Mouse (Mus musculus) forebrain, embryonic 12.5 days (tissue): Measurements from ENCODE around the gene Nmt1. TPM values are rescaled to one million over a fixed set of nuclear protein-coding genes. Genes with fewer than 3 reads are reported as not detected.
A peak's percentile ranks its signal among the peaks of the same experiment; 100 is the strongest.

ENCODE experiments used
- ATAC-seq: fragments of 200-750 bp; cut with Nextera tagmentation; 2 replicates; pipeline ENCODE4 v1.8.0; 2017; ENCODE audit warnings: moderate TSS enrichment; ENCODE audit not compliant: low FRiP score
- H3K27ac ChIP-seq: fragments of 300-500 bp; sonication (generic); 2 replicates; pipeline ENCODE4 v1.5.1; 2016; ENCODE audit warnings: mild to moderate bottlenecking
- H3K27me3 ChIP-seq: fragments of 300-500 bp; sonication (generic); 2 replicates; pipeline ENCODE4 v1.6.1; 2016; ENCODE audit warnings: mild to moderate bottlenecking
- H3K36me3 ChIP-seq: fragments of 300-500 bp; sonication (generic); replicated peaks from 2 replicates; pipeline ENCODE4 v1.6.1; 2016; ENCODE audit warnings: mild to moderate bottlenecking
- H3K4me1 ChIP-seq: fragments of 300-500 bp; sonication (generic); 2 replicates; pipeline ENCODE4 v1.6.1; 2016
- H3K4me2 ChIP-seq: fragments of 300-500 bp; sonication (generic); 2 replicates; pipeline ENCODE4 v1.6.1; 2016; ENCODE audit warnings: mild to moderate bottlenecking, moderate library complexity
- H3K4me3 ChIP-seq: fragments of 300-500 bp; sonication (generic); replicated peaks from 2 replicates; pipeline ENCODE4 v1.5.1; 2016; ENCODE audit warnings: mild to moderate bottlenecking
- H3K9ac ChIP-seq: fragments of 300-500 bp; sonication (generic); 2 replicates; pipeline ENCODE4 v1.6.1; 2016; ENCODE audit warnings: mild to moderate bottlenecking
- H3K9me3 ChIP-seq: fragments of 300-500 bp; sonication (generic); 2 replicates; pipeline ENCODE4 v1.6.1; 2016
- WGBS: fragments of 180-500 bp; shearing (Covaris S2); methylation state at CpG from one replicate; pipeline ENCODE4 v1.1.7; 2016; 5-methylcytosine and 5-hydroxymethylcytosine counted together
- polyA plus RNA-seq: library from polyadenylated mRNA; unstranded; fragments of >200 nt; fragmentation: Nextera tagmentation; extraction: Ambion mirVana; gene quantifications from 2 replicates; pipeline ENCODE4 v1.2.1, GENCODE M21; 2016

The Nmt1 gene
- polyA plus RNA-seq, 1 experiment from 2014 or later: 56.2 TPM

DNA sequence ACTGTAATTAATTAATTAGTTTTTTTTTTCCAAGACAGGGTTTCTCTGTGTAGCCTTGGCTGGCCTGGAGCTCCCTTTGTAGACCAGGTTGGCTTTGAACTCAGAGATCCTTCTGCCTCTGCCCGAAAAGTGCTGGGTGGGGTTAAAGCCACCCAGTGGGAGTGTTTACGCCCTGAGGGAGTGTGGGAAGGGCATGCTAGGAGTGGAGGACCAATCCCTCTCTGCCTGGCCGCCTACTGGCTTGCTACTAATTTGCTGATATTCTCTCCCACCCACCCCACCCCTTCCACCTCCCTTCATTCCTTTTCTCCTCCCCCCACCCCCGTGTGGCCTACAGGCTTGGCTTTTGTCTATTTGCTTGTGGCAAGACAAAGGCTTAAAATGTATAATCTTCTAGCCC lies 78.4 kb downstream of the Nmt1 start:
- Histone ChIP-seq H3K27me3 (peaks cover 47% of the 10 kb centered on the region), H3K4me2 (no peak overlapping the region), H3K36me3 (no peaks in the 10 kb centered on the region), H3K9me3 (no peaks in the 10 kb centered on the region), H3K9ac (no peak overlapping the region), H3K4me1 (peaks cover 20% of the 10 kb centered on the region), H3K4me3 (no peak overlapping the region), H3K27ac (no peak overlapping the region)
- ATAC-seq: no peak
- WGBS: 56% methylated on average over 4 of the region's 4 CpGs

DNA sequence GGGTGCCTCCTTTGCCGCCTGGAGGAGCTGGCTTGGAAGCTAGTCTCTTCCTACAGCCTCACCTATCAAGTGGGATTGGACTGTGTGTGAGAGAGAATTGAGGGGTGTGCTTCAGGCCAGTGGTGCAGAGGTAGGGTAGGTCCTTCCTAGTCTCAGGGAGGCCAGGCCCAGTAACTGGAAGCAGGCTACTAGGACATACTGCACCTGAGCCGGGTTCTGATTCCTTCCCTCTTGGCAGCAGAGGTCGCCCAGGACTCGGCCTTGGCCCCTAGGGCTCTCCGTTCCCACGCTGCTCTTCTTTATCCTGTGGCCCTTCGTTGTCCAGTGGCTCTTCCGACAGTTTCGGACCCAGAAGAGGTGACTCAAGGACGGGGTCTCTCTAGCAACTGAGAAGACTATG lies 83.3 kb downstream of the Nmt1 start:
- WGBS: 14% methylated on average over 10 of the region's 10 CpGs
- Histone ChIP-seq H3K36me3 (no peaks in the 10 kb centered on the region), H3K4me3 (no peak overlapping the region), H3K27me3 (peaks cover 41% of the 10 kb centered on the region), H3K4me1 (peaks cover 25% of the 10 kb centered on the region), H3K4me2 (peak overlapping the region; percentile 47; the same call in 1 of the 2 replicates), H3K9ac (no peak overlapping the region), H3K9me3 (no peaks in the 10 kb centered on the region), H3K27ac (no peak overlapping the region)
- ATAC-seq: no peak

DNA sequence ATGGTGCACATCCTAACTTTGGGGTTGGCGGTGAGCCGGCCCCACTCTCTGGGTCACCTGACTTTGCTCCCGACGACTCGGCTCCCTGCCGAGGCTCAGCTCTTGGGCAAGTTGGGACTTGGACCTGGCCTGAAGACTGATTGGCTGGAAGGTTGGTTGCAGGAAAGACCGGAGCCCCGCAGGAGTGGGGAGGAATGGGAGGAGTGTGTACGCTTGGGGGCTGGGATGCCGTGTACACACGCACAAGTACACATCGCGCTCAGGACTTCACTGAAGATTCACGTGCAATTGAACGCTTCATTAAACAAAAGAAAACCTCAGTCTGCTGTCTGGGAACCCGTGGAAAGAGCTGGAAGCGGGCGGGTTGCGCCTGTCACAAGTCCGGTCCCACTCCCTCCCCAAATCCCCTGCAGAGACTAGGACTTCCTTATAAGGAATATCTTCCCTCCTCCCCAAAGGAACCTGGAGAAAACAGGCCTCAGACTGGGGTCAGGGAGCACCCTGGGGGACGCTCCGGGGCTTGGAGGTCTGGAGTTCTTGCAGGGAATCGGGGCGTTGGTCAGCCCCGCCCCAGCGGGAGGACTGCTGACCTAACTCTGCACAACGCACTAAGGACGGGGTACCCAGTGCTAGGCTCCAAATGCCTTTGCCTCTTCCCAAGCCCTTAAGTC lies 84.0 kb downstream of the Nmt1 start:
- no peak for ATAC-seq
- H3K27me3 ChIP-seq: peaks cover 41% of the 10 kb centered on the region
- H3K4me2 ChIP-seq: peak overlapping the region; percentile 47
- no peak overlapping the region for H3K27ac ChIP-seq
- no peaks in the 10 kb centered on the region for H3K36me3 ChIP-seq
- 2% methylated on average over 28 of the region's 28 CpGs for WGBS
- peak overlapping the region; percentile 44; the same call in 1 of the 2 replicates for H3K9ac ChIP-seq
- peaks cover 30% of the 10 kb centered on the region for H3K4me1 ChIP-seq
- no peaks in the 10 kb centered on the region for H3K9me3 ChIP-seq
- H3K4me3 ChIP-seq: peak overlapping the region; percentile 25

DNA sequence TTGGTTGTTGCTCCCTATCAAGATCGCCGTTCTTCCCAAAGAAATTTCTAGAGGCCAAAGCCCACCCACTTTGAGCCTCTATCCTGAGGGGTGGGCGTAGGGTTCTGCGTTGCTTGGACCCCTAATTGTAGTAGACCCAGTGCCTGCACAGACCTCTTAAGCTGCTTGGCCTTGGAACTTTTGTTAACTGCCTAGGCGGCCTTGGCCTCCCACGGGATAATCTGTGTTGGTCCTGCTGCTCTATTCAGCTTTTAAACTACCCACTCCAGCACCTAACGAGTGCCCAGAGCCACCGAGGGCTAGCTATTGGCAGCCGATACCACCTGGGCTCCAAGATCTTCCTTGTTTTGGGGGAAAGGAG lies 84.5 kb downstream of the Nmt1 start:
- peak overlapping the region; percentile 47 for H3K4me2 ChIP-seq
- 5% methylated on average over 9 of the region's 9 CpGs for whole genome bisulfite sequencing
- peaks cover 35% of the 10 kb centered on the region for H3K4me1 ChIP-seq
- H3K9me3 ChIP-seq: no peaks in the 10 kb centered on the region
- H3K36me3 ChIP-seq: no peaks in the 10 kb centered on the region
- peak overlapping the region; percentile 25 for H3K4me3 ChIP-seq
- ATAC-seq: no peak
- peaks cover 41% of the 10 kb centered on the region for H3K27me3 ChIP-seq
- 0 out of 2 replicates have a peak overlapping the region, but pooled peaks have one; percentile 44 for H3K9ac ChIP-seq
- no peak overlapping the region for H3K27ac ChIP-seq

DNA sequence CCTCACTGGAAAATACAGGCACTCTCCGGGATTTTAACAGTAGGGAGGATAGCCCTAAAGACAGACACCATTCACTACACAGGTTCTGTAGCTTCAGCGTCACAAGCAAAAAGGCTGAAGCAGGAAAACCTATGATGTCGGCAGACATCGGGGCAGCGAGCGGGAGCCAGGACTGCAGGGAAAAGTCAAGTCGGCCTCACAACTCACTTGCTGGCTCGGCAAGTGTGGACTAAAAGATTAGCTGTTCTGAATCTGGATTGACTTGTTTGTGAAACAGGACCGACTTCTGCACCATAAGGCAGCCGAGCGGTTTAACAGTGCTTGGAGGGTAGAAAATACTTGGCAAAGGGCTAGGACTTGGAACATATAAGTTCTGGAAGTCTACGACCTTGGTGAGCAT lies 85.0 kb downstream of the Nmt1 start:
- no peak overlapping the region for H3K4me2 ChIP-seq

DNA sequence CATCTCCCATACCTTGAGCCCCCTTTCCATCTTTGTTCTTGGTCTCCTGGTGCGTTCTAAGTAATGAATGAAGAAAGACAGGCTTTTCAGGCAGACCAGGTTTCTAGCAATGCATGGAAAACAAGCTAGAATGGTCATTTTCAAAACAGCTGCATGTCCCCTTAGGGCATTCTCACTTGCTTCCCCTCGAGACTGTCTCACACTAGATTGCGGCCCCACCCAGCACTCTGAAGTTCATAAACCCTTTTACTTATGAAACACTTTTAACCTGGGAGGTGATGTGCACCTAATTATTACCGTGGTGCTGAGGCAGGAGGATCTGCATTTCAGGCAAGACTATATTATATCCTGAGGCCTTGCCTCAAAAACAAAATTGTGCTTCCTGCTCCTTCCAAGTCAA lies 85.8 kb downstream of the Nmt1 start:
- no peak overlapping the region for H3K4me3 ChIP-seq
- H3K36me3 ChIP-seq: no peaks in the 10 kb centered on the region
- no peak overlapping the region for H3K4me2 ChIP-seq
- 73% methylated on average over 4 of the region's 4 CpGs for WGBS
- no peak overlapping the region for H3K9ac ChIP-seq
- peaks cover 46% of the 10 kb centered on the region for H3K4me1 ChIP-seq
- H3K27me3 ChIP-seq: peaks cover 41% of the 10 kb centered on the region
- H3K27ac ChIP-seq: no peak overlapping the region
- no peak for ATAC-seq
- H3K9me3 ChIP-seq: no peaks in the 10 kb centered on the region

More for the DNA sequence above, 85.0 kb downstream of the Nmt1 start:
- H3K27ac ChIP-seq: no peak overlapping the region
- WGBS: 26% methylated on average over 12 of the region's 12 CpGs
- no peak for ATAC-seq
- H3K36me3 ChIP-seq: no peaks in the 10 kb centered on the region
- no peaks in the 10 kb centered on the region for H3K9me3 ChIP-seq
- 0 out of 2 replicates have a peak overlapping the region, but pooled peaks have one; percentile 5 for H3K9ac ChIP-seq
- H3K27me3 ChIP-seq: peaks cover 41% of the 10 kb centered on the region
- H3K4me3 ChIP-seq: no peak overlapping the region
- H3K4me1 ChIP-seq: peaks cover 40% of the 10 kb centered on the region

DNA sequence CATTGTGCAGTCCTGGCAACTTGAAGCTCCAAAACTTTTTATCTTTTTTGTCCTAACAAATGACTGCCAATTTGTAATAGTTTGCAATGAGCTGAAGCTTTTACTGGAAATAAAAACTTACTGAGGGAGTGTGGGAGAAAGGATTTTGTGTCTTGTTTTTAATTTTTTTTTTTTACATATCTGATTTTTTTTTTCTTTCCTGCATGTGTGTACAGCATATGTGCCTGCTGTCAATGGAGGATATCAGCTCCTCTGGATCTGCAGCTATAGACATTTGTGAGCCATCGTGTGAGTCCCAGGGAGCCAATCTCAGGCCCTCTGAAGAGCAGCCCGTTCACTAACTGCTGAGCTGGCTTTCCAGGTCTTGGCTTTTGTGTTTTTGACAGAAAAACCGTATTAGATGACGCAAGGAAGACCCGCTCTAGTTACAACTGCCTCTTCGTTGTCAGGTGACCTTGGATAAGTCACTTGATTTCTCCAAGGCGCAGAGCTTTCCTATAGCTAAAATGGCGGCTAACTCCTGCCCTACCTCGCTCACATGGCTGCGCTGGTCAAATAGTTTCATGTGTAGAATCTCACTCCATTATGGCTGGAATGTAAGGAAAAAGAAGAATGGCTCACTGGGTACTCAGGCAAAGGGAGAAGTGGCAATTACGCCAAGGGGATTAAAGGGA lies 86.4 kb downstream of the Nmt1 start:
- H3K4me3 ChIP-seq: peak overlapping the region; percentile 61
- peak overlapping the region; percentile 94 for H3K4me2 ChIP-seq
- H3K27ac ChIP-seq: peak overlapping the region; percentile 89; the same call in 1 of the 2 replicates
- ATAC-seq: no peak
- H3K9me3 ChIP-seq: no peaks in the 10 kb centered on the region
- WGBS: 83% methylated on average over 11 of the region's 11 CpGs
- peaks cover 41% of the 10 kb centered on the region for H3K27me3 ChIP-seq
- H3K9ac ChIP-seq: peak overlapping the region; percentile 72
- peaks cover 48% of the 10 kb centered on the region for H3K4me1 ChIP-seq
- H3K36me3 ChIP-seq: no peaks in the 10 kb centered on the region

DNA sequence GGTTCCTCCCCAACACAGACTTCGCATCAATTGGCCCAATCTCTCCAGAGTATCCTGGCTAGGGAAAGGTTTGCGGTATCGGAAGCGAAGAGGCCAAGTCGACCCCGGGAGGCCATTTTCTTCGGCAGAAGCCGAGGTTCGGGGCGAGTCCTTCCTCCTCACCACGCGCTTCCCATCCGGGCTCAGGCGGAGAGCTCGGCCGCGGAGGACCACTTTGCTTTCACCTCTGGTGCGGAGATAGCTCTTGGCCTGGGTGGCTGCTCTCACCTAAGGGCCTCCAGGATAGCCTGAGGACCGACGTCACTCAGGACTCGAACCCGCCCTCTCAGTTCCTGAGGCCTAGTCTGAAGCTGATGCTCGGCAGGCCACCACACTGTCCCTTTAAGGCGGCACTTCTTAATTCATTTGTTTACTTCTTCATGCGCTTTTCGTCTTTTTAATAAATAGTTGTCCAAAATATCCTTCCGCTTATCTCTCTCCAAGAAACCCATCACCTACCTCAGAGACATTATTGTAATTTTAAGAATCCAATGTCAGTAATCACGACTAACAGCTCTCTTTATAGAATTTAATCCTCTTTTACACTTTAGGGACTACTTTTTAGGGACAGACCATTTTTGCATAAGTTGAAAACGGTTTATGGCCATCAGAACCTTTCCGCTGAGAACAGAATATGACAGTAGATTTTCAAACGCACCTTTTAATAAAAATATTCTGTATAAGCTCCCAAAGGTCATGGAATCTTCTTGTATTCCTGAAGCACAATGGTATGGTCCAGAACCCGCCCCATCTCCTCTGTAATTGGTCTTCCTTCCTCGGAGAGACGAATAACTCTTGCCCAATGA lies 87.4 kb downstream of the Nmt1 start:
- Histone ChIP-seq H3K9me3 (no peaks in the 10 kb centered on the region), H3K36me3 (no peaks in the 10 kb centered on the region), H3K4me3 (peak overlapping the region; percentile 61), H3K27ac (peak overlapping the region; percentile 89), H3K9ac (peak overlapping the region; percentile 72), H3K4me2 (peak overlapping the region; percentile 94), H3K27me3 (peaks cover 37% of the 10 kb centered on the region), H3K4me1 (peaks cover 48% of the 10 kb centered on the region)
- WGBS: under 1% methylated on average over 34 of the region's 34 CpGs
- ATAC-seq: peak; percentile 79

DNA sequence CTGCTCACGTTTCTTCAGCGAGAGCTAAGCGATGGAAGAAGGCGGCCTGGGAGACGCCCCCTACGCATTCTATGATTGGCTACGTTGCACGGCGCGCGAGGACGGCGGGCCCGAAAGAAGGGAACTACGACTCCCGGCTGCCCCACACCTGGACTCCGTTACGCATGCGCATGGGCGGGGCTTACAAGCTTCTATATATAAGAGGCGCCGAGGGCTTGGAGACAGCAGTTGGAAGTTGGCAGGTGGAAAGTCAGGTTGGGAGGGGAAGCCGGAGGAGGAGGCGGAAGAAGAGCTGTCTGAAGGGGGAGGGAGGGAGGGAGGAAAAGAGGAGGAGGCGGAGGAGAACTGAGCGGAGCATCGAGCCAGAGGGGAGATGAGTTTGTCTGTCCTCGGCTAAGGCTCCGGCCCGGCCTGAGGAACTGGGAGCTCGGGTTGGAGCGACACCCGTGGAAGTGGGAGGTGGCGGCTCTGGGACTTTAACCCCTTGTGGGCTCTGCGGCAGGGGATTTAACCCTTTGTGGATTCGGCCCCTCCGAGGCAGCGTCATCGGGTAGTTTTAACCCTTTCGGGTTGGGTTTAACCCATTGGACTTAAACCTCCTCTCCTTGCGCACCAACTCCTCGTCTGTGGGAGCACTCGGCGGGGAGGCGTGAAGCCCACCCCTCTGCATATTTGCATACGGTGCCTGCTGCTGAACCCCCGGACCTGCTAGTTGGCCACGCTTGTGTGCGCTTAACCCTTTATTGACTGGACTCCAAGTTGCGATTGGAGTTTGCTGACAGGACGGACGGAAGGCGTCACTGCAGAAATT lies 88.2 kb downstream of the Nmt1 start, which contains the start of gene Hexim1:
Hexim1 (plus strand) TSS at position 224 of the 811 bp plus-strand sequence.
- Histone ChIP-seq H3K4me3 (peak within 1 kb of the TSS; percentile 61), H3K36me3 (no peaks in the 10 kb centered on the region), H3K9me3 (no peaks in the 10 kb centered on the region), H3K9ac (peak within 1 kb of the TSS; percentile 72), H3K27me3 (peaks cover 29% of the 10 kb centered on the region), H3K27ac (peak within 1 kb of the TSS; percentile 95), H3K4me1 (peaks cover 48% of the 10 kb centered on the region), H3K4me2 (peak within 1 kb of the TSS; percentile 94)
- under 1% methylated on average over 53 of the region's 53 CpGs for WGBS
- ATAC-seq: peak; percentile 95

DNA sequence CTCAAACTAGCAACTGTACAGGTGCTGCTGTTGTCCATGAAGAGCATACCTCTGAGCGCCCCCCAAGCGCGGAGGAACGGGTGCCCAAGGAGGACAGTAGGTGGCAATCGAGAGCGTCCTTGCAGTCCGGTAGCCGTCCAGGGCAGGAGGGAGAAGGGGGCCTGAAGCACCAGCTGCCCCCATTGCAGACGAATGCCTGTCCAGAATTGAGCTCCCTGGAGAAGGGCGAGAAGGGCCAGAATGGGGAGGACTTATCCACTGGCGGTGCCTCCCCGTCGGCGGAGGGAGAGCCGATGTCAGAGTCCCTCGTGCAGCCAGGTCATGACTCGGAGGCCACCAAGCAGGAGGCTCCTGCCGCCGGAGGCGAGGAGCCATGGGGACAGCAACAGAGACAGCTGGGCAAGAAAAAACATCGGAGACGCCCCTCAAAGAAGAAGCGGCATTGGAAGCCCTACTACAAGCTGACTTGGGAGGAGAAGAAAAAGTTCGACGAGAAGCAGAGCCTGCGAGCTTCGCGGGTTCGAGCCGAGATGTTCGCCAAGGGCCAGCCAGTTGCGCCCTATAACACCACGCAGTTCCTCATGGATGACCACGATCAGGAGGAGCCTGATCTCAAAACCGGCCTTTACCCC lies 89.1 kb downstream of the Nmt1 start:
- Histone ChIP-seq H3K27me3 (peaks cover 21% of the 10 kb centered on the region), H3K9me3 (no peaks in the 10 kb centered on the region), H3K4me1 (peaks cover 40% of the 10 kb centered on the region), H3K27ac (peak overlapping the region; percentile 95; the same call in 1 of the 2 replicates), H3K4me2 (peak overlapping the region; percentile 94), H3K4me3 (peak overlapping the region; percentile 61), H3K36me3 (no peaks in the 10 kb centered on the region), H3K9ac (peak overlapping the region; percentile 69)
- WGBS: 1% methylated on average over 35 of the region's 35 CpGs
- peak; percentile 14; the same call in 1 of the 2 replicates for ATAC-seq

DNA sequence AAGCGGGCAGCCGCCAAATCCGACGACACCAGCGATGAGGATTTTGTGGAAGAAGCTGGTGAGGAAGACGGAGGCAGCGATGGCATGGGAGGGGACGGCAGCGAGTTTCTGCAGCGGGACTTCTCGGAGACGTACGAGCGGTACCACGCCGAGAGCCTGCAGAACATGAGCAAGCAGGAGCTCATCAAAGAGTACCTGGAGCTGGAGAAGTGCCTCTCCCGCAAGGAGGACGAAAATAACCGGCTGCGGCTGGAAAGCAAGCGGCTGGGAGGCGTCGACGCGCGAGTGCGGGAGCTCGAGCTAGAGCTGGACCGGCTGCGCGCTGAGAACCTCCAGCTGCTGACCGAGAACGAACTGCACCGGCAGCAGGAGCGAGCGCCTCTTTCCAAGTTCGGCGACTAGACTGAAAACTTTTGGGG lies 89.6 kb downstream of the Nmt1 start:
- Histone ChIP-seq H3K9ac (peak overlapping the region; percentile 69), H3K9me3 (no peaks in the 10 kb centered on the region), H3K4me2 (peak overlapping the region; percentile 94), H3K36me3 (no peaks in the 10 kb centered on the region), H3K4me3 (peak overlapping the region; percentile 61), H3K27ac (0 out of 2 replicates have a peak overlapping the region, but pooled peaks have one; percentile 25), H3K4me1 (peaks cover 35% of the 10 kb centered on the region), H3K27me3 (peaks cover 15% of the 10 kb centered on the region)
- no peak for ATAC-seq
- WGBS: under 1% methylated on average over 38 of the region's 38 CpGs
